Mouse (Mus musculus) lung, adult 2 months (tissue): ENCODE measurements around the gene Dlgap5.

Source experiments
- CTCF ChIP-seq: fragments of 200-500 bp; IDR thresholded peaks from 2 replicates; pipeline ENCODE4 v1.5.1; 2011; ENCODE audit warnings: mild to moderate bottlenecking, low read length, control low read depth; ENCODE audit not compliant: insufficient read depth
- POLR2A ChIP-seq: fragments of 200-500 bp; IDR thresholded peaks from 2 replicates; pipeline ENCODE4 v1.6.1; 2011; ENCODE audit warnings: low read depth, mild to moderate bottlenecking, control low read depth, low read length, borderline replicate concordance; ENCODE audit errors: extremely low read depth

- no peak for TF ChIP-seq CTCF
- TF ChIP-seq POLR2A = no peak
These were observed 12.2 kb downstream of the Dlgap5 start for GRCm38 (mm10) chr14:47406000-47406399.
